Mouse (Mus musculus) liver, adult 2 months (tissue): ENCODE data around the gene Hpcal1.

ENCODE experiments used
- CTCF ChIP-seq: fragments of 200-500 bp; IDR thresholded peaks from 2 replicates; pipeline ENCODE4 v1.5.1; 2011; ENCODE audit warnings: low read depth, low read length, control low read depth
- POLR2A ChIP-seq: fragments of 200-500 bp; IDR thresholded peaks from 2 replicates; pipeline ENCODE4 v1.6.1; 2011; ENCODE audit warnings: low read length, control low read depth; ENCODE audit not compliant: insufficient read depth; ENCODE audit errors: extremely low read depth

DNA sequence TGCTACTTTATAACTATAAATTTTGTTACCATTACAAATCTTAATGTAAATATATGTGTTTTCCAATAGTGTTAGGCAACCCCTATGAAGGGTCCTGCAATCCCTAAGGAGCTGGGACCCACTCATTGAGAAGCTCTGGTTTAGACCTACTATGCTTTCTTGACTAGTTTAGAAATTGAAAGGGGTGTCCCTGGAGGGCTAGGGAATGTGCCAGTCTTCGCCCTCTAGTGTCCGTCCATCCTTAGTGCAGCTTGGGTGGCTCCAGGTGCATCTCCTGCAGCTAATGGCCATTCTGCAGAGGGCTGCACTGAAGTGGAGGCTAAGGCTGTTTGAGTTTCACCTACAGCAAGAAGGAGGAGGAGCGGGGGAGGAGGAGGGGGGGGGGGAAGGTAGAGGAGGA is 87.7 kb downstream of the Hpcal1 start:
- TF ChIP-seq POLR2A (no peak), CTCF (peak; percentile 87)
